Mouse (Mus musculus): ENCODE results near the gene Gfpt1.

The Gfpt1 gene

DNA sequence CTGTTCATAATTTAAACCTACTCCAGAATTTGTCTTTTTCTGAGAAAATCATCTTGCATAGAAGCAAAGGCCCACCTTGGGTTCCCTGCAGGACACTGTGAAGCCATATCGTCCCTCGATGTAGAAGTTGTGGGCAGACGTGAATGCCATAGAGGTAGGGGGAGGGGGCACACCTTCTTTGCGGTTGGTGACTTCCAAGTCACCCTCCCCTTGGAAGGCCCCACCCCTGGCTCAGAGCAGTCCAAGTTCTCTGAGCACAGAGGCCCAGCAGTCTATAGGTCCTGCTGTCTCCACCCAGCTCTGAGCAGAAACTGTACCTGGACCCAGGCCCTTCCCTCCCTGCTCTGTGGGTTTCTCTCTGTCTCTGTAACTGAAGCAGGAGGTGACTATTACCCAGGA lies 59.3 kb downstream of the Gfpt1 start:
- no peak for DNase-seq

DNA sequence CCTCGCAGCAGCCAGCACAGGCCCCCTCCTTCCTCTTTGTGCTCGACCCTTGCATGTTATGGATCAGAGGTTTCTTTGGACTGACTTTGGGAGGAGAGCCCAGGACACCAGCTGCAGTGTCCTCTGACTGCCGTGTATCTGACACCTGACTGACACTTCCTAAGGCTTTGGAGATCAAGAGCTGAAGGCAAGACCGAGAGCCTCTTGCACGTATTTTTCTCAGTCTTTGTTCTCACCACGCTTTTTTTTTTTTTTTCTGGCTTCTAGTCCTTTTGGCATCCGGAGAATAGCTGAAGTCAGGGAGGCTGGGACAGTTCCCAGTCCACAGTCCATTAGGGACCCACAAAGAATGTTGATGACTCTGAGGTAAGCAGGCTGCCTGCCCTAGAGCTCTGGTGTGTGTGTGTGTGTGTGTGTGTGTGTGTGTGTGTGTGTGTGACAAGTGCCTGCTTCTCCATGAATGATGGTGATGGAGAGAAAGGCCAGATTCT lies 59.8 kb downstream of the Gfpt1 start:
- DNase-seq, result no peak

DNA sequence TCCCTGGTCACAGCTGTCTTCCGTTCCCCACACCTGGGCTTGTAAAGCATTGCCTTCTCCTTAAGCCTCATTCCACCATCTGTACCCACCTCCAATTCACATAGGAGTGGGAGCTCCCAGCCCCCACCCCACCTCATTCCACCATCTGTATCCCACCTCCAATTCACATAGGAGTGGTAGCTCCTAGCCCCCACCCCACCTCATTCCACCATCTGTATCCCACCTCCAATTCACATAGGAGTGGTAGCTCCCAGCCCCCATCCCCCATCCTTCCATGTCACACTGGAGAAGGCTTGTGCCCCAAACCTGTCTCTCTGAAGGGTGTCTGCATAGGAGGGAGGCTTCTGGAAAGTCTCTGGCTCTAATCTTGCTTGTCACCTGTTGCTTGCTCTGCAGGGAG lies 60.7 kb downstream of the Gfpt1 start:
- no peak for DNase-seq

DNA sequence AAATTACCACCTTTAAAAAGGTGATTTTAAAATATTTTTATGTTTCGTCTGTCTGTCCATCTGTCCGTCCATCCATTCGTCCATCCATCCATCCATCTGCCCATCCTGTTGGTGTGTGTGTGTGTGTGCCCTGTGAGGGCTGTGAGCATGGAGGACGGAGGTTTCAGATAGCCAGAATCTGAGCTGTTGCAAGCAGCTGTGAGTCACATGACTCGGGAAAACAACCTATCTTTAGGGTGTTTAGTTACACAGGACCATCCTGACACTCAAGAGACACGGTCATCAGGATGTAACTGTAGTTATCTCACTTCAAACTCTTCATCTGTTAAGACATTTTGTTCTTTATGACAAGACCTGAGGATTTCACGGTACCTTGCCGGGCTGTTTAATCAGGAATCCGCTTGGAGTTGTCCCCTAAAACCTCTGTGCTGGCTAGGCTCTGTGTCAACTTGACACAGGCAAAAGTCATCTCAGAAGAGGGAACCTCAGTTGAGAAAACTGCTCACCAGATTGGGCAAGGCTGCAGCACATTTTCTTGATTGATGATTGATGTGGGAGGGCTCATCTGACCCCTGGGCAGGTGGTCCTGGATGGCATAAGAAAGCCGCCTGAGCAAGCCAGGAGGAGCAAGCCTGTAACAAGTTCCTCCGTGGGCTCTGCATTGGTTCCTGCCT lies 61.6 kb downstream of the Gfpt1 start, which contains the start of gene D6Ertd527e:
D6Ertd527e (plus strand) TSS at position 624 of the 674 bp plus-strand sequence.
- DNase-seq, result no peak

DNA sequence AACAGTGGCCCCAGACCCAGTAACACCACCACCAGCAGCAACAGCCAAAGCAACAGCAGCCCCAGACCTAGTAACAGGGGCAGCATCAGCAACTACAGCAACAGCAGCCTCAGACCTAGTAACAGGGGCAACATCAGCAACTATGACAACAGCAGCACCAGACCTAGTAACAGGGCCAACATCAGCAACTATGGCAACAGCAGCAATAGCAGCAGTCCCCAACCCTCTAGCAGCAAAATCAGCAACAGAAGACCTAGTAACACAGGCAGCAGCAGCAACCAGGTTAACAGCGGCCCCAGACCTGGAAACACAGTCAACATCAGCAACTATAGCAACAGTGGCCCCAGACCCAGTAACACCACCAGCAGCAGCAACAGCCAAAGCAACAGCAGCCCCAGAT lies 68.8 kb downstream of the Gfpt1 start:
- DNase-seq, result no peak

DNA sequence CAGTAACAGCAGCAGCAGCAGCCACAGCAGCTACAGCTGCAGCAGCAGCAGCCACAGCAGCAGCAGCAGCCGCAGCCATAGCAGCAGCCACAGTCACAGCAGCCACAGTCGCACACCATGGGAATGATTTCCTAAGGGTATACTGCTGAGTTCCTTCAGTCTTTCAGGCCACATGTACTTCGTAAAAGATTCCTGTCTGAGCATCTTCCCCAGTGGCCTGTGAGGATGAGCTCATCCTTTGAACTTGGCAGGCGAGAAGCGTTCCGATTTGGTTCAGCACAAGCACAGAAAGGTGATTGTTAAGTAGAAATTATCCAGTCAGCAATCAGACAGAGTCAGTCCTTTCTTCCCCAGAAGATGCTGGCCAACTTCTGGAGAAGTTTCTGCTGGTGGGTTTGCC lies 69.5 kb downstream of the Gfpt1 start:
- no peak for DNase-seq

DNA sequence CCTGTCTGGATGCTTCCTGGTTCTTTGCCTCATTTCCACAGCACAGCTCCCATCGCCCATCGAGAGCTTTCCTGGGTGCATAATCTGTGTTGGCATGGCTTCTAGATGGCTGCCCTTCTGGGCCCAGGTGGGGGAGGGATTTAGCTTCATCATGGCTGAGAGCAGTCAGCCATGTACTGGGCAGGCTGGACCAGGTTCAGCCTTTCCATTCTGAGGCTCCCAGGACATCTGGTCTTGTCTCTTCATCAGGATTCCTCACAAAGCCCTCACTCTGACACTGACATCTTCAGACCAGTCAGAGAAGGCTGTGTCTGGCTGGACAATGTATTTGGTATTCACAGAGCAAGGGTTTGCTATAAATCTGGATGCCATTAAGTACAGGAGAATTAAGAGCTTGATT lies 73.3 kb downstream of the Gfpt1 start:
- no peak for DNase-seq

DNA sequence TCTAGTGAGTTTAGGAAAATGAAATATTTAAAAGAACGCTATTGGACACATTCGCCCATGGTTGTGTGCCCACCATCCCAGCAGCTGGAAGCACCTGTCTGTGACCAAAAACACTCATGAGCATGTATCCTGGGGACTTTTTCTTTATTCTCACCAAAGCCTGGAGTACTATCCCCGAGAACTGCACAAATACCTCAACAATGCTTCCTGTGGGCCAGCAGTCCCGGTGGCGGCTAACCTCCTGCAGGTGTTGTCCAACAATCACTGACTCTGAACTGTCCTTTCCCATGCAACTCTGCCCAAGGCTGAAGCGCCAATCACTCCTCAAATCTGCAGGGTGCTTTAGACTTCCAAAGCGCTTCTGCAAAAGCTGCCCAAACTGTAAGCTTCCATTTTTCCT lies 74.0 kb downstream of the Gfpt1 start:
- no peak for DNase-seq

DNA sequence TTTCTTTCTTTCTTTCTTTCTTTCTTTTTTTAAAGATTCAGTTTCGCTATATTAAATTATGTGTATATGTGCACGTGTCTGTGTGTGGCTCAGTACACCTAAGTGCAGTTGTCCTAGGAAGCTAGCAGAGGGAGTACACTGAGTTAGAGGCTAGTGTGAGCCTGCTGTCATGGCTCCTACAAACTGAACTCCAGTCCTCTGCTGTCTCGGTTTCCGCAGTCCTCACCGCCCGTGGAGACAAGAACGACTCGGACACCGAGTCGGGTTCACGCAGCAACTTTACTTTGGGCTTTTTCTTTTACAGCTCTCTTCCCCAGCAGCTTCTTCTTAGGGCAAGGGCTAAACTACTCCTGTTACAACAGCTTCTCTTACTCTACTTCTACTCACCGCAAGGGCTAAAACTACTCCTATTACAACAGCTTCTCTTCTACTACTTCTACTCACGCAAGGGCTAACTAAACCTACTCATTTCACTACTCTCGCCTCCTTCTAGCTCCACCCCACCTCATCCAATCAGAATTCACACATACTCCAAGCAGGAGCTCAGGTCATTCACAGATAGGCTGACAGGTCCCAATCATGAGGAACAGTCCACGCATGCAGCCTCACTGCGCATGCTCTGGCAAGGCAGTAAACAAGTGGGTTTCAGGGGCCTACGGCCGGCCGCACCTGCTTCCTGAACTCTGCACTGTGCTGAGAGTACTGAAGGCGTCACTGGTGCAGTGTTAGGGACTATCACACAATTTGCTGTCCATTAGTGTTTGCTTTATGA lies 76.6 kb downstream of the Gfpt1 start:
- DNase-seq, result no peak

DNA sequence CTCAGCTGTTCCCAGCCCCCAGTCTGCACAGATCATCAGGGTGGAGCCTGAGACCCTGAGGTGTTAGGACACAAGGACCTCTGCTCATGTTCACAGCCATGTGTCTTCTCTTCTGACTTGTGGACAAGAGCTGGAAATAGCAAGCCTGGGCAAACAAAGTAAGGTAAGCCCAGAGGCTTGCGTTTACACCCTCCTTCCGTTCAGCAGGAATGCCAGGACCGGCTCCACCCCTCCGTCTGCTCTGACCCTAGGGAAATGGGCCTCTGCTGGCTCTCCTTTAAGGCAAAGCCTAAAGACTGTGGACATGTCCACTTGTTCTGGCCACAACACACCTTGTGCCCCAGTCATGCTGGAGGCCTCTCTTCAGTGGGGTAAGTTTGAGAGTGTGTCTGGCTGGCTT lies 77.3 kb downstream of the Gfpt1 start:
- DNase-seq, result no peak

DNA sequence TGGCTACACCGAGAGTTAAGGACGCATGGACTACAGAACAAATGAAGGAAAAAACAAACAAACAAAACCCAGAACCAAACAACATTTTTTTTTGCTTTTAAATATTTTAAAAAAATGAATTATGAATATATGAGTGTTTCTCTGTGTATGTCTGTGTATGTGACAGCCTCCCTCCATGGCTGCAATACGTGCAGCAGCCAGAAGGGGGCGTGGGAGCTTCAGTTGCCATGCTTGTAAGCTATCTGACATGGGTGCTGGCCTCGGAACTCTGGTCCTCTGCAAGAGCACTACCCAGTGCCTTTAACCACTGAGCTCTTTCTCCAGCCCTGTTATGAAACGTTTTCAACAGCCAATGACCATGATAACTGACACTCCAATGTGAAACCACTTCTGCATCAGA lies 78.0 kb downstream of the Gfpt1 start:
- DNase-seq, result no peak

DNA sequence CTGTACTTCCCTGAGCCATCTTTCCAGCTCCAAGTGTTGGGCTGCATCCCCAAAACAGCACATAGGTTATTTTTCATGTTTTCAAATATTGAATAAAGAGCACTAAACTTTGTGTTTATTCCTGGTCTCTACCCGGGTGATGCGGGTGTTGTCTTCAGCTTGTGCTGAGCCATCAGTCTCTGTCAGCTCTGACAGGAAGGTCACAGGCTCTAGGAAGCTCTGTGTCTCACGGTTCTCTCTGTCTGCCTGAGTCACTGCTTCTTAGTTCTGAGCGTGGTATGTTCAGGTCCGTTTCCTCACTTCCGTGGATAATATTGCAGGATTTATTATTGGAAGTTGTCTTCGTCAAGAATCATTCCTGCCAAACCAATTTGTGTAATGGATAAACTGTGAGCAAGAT lies 79.3 kb downstream of the Gfpt1 start:
- no peak for DNase-seq

DNA sequence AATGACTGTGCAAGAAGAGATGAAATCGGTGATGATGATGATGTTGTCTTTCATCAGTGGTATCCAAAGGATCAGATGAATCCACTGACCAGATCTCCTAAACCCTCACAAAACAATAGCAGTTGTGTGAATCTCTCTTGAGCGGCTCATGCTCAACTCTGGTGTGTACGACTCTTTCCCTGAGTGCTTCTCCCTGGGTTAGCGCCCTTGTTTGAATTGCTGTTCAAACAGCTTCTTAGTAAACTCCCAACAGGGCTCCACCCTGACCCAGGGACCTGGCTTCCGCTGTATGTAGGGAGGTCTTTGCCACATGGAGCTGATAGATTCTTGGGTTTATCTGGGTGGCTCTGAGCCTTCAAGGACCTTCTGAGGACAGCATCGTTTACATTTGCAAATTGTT lies 80.8 kb downstream of the Gfpt1 start:
- no peak for DNase-seq

DNA sequence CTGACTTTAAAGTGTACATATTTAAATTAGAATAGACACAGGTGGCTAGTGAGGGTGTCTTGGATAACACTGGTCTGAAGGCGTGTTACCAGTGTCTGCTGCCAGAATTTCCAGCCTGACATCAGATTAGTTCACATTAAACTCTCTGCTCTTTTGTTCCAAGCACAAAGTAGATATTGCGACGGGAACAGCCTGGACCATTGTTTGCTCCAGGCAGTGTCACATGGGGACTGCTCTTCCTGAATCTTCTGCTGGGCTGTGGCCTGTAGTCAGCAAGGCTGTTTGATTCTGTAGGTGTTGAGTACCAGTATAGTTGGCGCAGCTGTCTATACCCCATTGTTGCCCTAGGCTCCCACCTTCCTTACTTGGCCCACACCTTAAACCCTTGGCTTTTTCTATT lies 81.3 kb downstream of the Gfpt1 start:
- DNase-seq, result no peak

DNA sequence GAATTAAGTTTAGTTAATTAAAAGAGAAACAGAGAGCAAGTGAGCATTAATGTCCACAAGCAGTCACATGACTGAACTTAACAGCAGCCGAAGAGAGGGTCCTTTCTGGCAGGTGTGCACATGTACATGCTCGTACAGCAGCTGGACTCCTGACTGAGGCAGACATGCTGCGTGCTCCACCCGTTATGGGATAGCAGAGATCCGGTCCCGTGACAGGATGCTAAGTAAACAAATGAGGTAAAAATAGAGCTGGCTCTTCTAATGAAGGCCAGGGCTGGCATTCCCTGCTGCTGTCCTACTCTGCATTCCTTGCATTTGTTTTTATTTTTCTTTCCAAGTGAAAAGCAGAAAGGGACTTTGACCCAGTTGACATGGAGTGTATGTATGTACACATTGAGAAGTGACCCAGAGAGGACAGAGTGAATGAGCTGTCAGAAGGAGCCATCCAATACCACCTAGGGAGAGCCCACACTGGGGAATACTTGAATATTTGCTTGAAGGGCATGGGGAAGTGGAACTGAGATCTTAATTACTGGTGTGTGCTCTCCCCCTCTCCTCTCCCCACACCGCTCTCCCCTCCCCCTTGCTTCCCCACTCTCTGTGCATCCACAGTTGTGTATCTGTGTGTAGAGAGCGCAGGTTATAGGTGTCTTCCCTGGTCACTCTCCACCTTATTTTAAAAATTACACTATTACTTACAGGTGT lies 84.6 kb downstream of the Gfpt1 start:
- no peak for DNase-seq

DNA sequence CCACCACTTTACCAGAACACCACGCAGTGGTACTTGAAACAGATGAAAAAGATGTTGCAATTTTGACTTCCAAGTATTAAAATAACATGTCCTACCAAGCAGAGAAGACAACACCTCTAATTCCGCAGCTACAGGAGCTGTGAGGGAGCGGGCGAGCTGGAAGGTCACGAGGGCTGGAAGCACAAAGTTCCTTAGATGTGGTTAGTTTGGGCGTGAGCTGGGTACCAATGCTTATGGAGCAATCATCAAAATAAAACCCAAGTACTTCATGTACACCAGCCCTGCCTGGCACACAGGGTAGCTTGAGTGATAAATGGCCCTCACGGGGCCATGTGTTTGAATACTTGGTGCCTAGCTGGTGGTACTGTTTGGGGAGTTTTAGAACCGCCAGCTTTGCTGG lies 87.2 kb downstream of the Gfpt1 start:
- no peak for DNase-seq

DNA sequence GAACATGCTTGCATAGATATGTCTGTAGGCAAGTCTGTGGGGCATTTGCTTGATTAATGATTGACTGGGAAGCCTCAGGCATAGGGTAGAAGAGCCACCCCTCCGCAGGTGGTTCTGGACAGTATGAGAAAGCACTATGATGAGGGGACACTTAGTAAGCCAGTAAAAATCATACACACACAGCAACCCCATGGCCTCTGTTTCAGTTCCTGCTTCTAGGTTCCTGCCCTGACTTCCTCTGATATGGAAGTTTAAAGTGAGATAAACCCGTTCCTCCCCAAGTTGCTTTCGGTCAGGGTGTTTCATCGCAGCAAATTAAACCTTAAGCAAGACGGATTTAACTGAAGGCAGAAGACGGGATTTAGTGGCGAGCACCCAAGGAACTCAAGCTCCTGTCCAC lies 88.0 kb downstream of the Gfpt1 start:
- no peak for DNase-seq

DNA sequence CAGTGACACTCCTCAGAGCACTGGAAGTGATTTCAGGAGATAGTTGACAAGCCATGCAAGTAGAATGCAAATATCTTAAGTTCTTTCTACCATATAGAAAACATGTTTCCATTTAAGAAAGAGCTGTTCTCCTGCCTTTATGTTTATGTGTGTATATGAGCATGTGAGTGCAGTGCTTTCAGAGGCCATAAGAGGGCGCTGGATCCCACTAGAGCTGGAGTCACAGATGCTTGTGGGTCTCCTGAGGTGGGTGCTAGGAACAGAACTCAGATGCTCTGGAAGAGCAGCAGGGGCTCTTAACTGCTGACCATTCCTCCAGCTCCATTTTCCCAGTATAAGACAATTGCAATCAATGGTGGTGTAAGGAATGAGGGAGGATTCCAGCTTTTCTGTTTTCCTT lies 88.4 kb downstream of the Gfpt1 start:
- DNase-seq, result no peak

DNA sequence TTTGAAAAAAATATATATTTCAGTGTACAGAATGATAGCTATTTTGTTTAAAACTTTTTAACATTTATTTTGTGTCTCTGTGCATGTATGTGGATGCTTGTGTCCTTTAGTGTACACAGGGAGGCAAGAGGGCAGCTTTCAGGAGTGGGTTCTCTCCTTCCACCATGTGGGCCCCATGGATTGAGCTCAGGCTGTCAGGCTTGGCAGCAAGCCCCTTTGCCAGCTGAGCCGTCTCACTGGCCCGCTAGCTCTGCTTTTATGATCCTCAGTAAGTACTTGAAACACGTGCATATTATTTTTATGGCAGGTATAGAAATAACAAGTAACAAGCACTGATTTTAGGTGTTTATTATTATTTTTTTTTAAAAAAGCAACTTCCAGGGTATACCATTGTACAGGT lies 90.9 kb downstream of the Gfpt1 start:
- DNase-seq, result no peak

DNA sequence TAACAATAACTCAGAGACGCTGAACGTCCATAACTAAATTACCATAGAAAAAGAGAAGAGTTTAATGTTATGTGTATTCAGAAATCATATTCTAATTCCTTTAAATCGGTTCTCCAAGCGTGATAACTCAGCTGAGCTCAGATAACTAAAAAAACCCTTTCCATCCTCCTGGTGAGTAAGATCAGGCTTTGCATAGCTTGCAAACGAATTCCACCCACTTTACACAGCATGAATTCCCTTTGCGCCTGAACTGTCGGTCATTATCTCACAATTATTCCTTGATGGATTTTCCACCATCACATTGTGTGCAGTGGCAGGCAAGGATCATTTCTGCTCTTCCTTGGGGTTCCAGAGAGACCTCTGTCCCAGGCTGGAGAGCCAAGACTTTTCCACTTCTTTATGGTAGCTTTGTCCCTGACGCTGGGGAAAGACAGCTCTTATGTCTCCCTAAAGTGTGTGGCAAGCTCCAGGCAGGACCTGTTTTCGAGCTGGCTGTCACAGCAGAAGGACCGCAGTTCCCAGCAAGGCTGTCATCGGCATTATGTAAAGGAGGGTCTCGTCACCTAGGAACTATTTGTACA lies 91.4 kb downstream of the Gfpt1 start:
- no peak for DNase-seq

DNA sequence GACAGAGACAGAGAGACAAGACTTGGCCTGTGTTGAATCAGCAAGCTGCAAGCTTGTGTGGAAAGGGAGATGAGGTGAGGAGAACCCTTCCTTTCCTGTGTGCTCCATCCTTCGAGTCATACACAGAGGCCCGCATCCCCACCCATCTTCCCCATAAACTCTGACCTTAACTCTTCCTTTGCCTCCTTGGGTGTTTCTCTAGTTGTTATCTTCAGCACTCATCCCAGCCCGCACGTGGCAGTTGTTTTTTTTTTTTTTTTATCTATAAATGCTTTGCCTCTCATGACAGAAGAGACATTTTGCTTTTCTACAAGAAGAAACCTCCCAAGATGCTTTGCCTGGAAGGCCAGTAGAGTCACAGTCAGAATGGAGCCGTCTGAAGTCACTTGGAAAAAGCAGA lies 95.8 kb downstream of the Gfpt1 start:
- DNase-seq, result no peak

DNA sequence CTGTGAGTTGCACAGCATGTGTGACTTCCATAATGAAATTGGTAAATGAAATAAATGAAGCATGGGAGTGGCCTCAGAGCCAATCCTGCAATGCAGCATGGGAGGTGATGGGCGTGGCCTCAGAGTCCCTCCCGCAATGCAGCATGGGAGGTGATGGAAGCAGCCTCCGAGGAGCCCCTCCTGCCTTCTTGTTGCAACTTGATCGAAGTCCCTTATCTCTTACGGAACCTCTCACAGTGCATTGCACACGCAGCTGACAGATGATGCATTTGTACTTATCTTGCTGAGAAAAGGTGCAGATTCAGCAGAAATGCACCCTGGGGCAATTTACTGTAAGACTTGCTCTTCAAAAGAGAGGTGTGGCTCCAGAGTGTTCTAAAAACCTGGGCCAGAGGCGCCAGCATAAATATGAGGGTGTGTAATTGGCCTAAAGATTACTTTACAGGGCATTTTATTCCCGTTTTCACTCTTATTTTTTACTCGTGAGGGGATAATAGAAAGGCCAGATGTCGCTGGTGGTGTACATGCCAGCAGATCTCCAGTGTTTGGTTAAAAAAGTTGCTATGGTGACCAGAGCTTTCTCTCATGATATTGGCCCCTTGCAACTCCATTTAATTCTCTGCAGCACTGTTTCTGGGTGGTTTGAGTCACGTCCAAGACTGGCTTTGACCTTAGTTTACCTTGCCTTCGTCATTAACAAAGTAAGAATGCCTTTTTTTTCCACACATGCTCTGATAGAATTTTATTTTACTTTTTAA lies 97.3 kb downstream of the Gfpt1 start:
- no peak for DNase-seq

All from embryo, embryonic 11 days (tissue).